9 mouse cellular contexts compared by ENCODE assay signal in the genomic region with DNA sequence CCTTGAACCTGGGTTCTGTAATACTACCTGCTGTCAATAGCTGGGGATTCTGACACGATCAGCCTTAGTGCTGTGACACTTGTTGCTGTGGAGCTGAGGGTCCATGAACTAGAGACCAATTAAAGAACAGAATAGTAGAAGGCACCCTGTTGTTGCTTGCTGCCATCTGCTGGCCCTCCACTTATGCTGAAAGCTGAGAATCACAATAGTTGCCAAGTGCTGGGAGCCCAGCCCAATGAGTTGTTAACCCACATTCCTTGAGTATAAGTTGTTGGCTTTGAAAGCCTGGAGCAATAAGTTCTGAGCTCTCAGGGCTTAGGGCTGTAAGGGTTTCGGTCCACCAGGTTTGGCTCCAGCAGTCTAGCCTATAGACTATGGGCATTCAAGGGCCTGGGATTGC.
DNase-seq lines count a peak whose midpoint lies in the region; ATAC-seq and TF ChIP-seq lines count a peak whose summit lies in the region.
"Had no signal": no experiment of that assay in that cellular context is flagged by ENCODE, and none has a peak within 500 bp of the region (broad histone marks: within the 10 kb centered on the region; RNA-seq: fewer than 3 reads in every experiment).

No protein-coding gene starts in this region.

- TF ChIP-seq EP300 in liver, postnatal 0 days (IDR thresholded peaks at IDR 0.05; ENCODE audit: low read depth) = no peak
- TF ChIP-seq EP300 in heart, postnatal 0 days (IDR thresholded peaks at IDR 0.05; ENCODE audit: low read depth) = no peak

- H3K27ac ChIP-seq in heart, embryonic 10.5 days = no peak overlapping the region
- no peak overlapping the region for H3K27ac ChIP-seq in liver, postnatal 0 days (ENCODE audit: low read depth)
- no peak overlapping the region for H3K27ac ChIP-seq in heart, postnatal 0 days (ENCODE audit: low read depth)
- H3K27ac ChIP-seq in hindbrain, embryonic 13.5 days = no peak overlapping the region

- H3K36me3 ChIP-seq in heart, embryonic 10.5 days = no peaks in the 10 kb centered on the region
- H3K36me3 ChIP-seq in liver, postnatal 0 days (replicated peaks; ENCODE audit: insufficient read depth, low read length) = no peaks in the 10 kb centered on the region
- no peaks in the 10 kb centered on the region for H3K36me3 ChIP-seq in heart, postnatal 0 days (replicated peaks; ENCODE audit: control insufficient read depth, insufficient read depth, low read length)
- H3K36me3 ChIP-seq in hindbrain, embryonic 13.5 days = no peaks in the 10 kb centered on the region

- no peak overlapping the region for H3K4me3 ChIP-seq in heart, embryonic 10.5 days
- no peak overlapping the region for H3K4me3 ChIP-seq in liver, postnatal 0 days (ENCODE audit: low read depth, low read length)
- H3K4me3 ChIP-seq in heart, postnatal 0 days (ENCODE audit: low read depth, low read length) = no peak overlapping the region
- no peak overlapping the region for H3K4me3 ChIP-seq in hindbrain, embryonic 13.5 days

- no peaks in the 10 kb centered on the region for H3K27me3 ChIP-seq in heart, embryonic 10.5 days (ENCODE audit: insufficient read depth, poor library complexity, severe bottlenecking)
- no peaks in the 10 kb centered on the region for H3K27me3 ChIP-seq in liver, postnatal 0 days (ENCODE audit: insufficient read depth, low read length)
- no peaks in the 10 kb centered on the region for H3K27me3 ChIP-seq in heart, postnatal 0 days (ENCODE audit: control insufficient read depth, insufficient read depth, low read length)
- H3K27me3 ChIP-seq in hindbrain, embryonic 13.5 days = peaks cover 88% of the 10 kb centered on the region

- H3K9me3 ChIP-seq in heart, embryonic 10.5 days = no peaks in the 10 kb centered on the region
- H3K9me3 ChIP-seq in liver, postnatal 0 days (ENCODE audit: low read length) = no peaks in the 10 kb centered on the region
- H3K9me3 ChIP-seq in heart, postnatal 0 days (replicated peaks; ENCODE audit: control insufficient read depth, low read length) = no peaks in the 10 kb centered on the region
- H3K9me3 ChIP-seq in hindbrain, embryonic 13.5 days = no peaks in the 10 kb centered on the region

- no peak overlapping the region for H3K4me2 ChIP-seq in liver, postnatal 0 days (ENCODE audit: low read depth, low read length)
- no peak overlapping the region for H3K4me2 ChIP-seq in heart, postnatal 0 days (ENCODE audit: low read depth, low read length)
- H3K4me2 ChIP-seq in hindbrain, embryonic 13.5 days = no peak overlapping the region

- TF ChIP-seq CTCF in liver, postnatal 0 days (IDR thresholded peaks at IDR 0.05; ENCODE audit: low read depth) = peak; percentile 25; the same call in 1 of the 2 replicates
- peak; percentile 23; the same call in 1 of the 2 replicates for TF ChIP-seq CTCF in heart, postnatal 0 days (IDR thresholded peaks at IDR 0.05; ENCODE audit: low read depth)

- peaks cover 3% of the 10 kb centered on the region; the same call in 1 of the 2 replicates for H3K4me1 ChIP-seq in heart, embryonic 10.5 days
- H3K4me1 ChIP-seq in liver, postnatal 0 days (ENCODE audit: insufficient read depth) = no peaks in the 10 kb centered on the region
- H3K4me1 ChIP-seq in heart, postnatal 0 days (ENCODE audit: control insufficient read depth, insufficient read depth) = no peaks in the 10 kb centered on the region
- H3K4me1 ChIP-seq in hindbrain, embryonic 13.5 days (replicated peaks) = peaks cover 8% of the 10 kb centered on the region; the same call in 1 of the 2 replicates

- no peak for ATAC-seq in liver, postnatal 0 days
- no peak for ATAC-seq in heart, postnatal 0 days (ENCODE audit: insufficient read depth, low read depth)
- no peak for ATAC-seq in megakaryocyte, adult 5-6 weeks (ENCODE audit: poor library complexity, severe bottlenecking)
- no peak for ATAC-seq in hindbrain, embryonic 13.5 days (ENCODE audit: low FRiP score)

- DNase-seq in heart, adult 11 months = peak; percentile 85
- DNase-seq in heart, embryonic 10.5 days (ENCODE audit: low spot score) = no peak
- DNase-seq in liver, postnatal 0 days = no peak
- DNase-seq in liver = no peak
- no peak for DNase-seq in heart, postnatal 0 days (ENCODE audit: low spot score)
- DNase-seq in lung, postnatal 36 days = peak; percentile 72
- DNase-seq: thymus, postnatal 14 days had no signal

- H3K9ac ChIP-seq in liver, postnatal 0 days (replicated peaks) = no peak overlapping the region
- H3K9ac ChIP-seq in heart, postnatal 0 days (replicated peaks; ENCODE audit: low read depth, low read length) = no peak overlapping the region
- no peak overlapping the region for H3K9ac ChIP-seq in hindbrain, embryonic 13.5 days

- 79% methylated on average over 2 of the region's 2 CpGs for WGBS in heart, embryonic 10.5 days
- 74% methylated on average over 2 of the region's 2 CpGs for WGBS in liver, postnatal 0 days (ENCODE audit: insufficient replicate concordance)
- 75% methylated on average over 2 of the region's 2 CpGs for WGBS in heart, postnatal 0 days
- WGBS in hindbrain, embryonic 13.5 days = 89% methylated on average over 2 of the region's 2 CpGs

Comparison
In these comparisons a context has a peak if more than half of its experiments do, and no peak if none do; other contexts are left out.
1. DNase-seq: peak in heart, adult 11 months (single experiment) and lung, postnatal 36 days (single experiment); none in heart, embryonic 10.5 days (single experiment), liver, postnatal 0 days (single experiment), liver (single experiment) and heart, postnatal 0 days (single experiment).